Mouse (Mus musculus): ENCODE results near the gene Phip.
A peak's percentile ranks its signal among the peaks of the same experiment; 100 is the strongest.

The Phip gene

DNA sequence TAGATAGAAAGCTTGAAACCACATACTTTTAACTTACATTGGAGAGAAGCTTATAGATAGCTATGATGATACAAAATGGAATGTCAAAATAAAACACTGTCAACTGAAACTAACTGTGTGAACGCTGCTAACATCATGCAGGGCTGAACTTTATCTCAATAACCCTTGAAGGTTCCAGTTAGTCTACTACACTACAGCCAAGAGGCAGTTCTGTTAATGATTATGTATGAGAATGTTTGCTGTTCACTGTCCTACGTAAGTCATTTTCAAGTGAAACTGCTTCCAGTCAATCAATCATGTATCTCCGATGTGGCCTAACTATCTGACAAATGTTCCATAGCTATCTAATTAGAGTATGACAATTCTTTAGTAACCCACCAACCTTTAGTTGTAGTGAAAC lies 107.6 kb downstream of the Phip start:
- no peak for DNase-seq (ENCODE audit: low spot score in 2 of 2)

GRCm38 (mm10) chr9:82866121-82866520 lies 109.2 kb downstream of the Phip start:
- no peak for DNase-seq (ENCODE audit: low spot score in 2 of 2)

DNA sequence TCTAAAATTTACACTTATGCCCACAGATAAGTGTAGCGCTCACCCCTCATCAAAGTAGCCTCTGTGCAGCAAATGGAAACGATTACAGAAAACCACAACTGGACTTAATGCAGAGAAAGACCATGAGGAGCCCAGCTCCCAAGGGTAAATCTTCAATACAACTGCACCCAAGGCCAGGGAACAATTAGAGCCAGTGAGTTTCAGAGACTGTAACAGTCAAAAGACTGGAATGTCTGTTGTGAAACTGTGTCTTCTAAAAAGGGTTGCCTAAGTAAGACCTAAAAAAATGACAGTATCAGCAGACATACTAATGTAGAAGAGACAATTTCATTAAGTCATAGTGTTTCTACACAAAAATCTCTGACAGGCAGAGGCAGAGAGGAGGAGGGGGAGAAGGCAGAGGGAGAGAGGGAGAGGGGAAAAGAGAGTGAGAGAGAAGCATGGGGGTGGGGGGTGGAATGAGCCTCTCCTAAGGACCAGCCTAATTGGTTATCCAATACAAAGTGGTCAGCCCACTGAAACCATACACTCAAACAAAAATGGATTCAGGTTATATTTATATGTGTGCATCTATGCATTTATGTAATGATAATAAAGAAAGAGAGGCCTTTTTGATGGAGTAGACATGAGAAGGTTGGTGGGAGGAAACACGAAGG lies 113.4 kb downstream of the Phip start:
- DNase-seq (ENCODE audit: low spot score in 2 of 2), result no peak

DNA sequence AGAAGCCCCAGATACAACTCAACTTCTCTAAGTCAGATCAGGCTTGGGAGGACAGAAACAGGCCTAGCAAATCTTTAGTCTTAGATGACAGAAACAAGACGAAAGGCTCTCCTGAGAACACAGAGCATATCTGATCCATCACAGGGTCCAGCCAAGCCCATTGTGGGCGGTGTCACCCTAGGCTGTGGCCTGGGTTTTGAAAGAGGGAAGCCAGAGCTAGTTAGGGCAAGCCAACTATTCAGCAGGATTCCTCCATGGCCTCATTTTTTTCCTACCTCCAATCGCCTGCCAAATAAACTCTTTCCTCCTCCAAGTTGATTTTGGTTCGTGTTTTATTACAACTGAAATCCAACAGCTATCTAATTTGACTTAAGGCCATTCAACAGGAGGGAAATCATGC lies 114.0 kb downstream of the Phip start:
- no peak for DNase-seq (ENCODE audit: low spot score in 2 of 2)

- DNase-seq (ENCODE audit: low spot score in 2 of 2), result no peak
These were observed 114.5 kb downstream of the Phip start for GRCm38 (mm10) chr9:82860805-82861204.

GRCm38 (mm10) chr9:82856241-82856640 lies 119.1 kb downstream of the Phip start:
- DNase-seq (ENCODE audit: low spot score in 2 of 2), result no peak

DNA sequence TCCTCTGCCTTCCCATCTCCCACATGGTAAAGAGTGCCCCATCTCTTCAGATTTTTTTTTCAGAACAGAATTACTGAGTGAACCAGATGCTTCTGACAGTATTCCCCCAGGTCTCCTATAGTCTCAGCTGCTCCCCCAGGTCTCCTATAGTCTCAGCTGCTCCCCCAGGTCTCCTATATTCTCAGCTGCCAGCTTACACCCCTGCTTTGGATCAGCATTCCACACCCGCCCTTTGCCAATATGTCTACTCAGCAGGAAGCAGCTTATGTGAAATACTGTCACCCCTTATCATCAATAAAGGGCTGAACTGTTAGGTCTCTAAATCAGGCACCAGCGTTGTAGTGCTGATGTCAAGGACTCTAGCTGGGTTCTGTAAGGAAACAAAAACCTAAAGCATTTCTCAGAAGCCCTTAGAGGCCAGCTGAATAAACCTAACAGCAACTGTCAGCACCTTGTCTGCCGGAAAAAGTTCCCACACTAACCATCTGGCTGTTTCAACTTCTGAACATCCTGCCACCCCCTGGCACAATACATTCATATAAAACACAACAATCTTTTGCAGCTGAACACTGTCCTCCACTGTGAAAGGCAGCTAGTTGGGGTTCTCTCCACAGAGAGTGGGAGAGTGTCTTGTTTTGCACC lies 120.2 kb downstream of the Phip start:
- no peak for DNase-seq (ENCODE audit: low spot score in 2 of 2)

- no peak for DNase-seq (ENCODE audit: low spot score in 2 of 2)
These were observed 121.3 kb downstream of the Phip start for GRCm38 (mm10) chr9:82854040-82854439.

- no peak for DNase-seq (ENCODE audit: low spot score in 2 of 2)
These were observed 132.6 kb downstream of the Phip start for GRCm38 (mm10) chr9:82842671-82843070.

GRCm38 (mm10) chr9:82835921-82836320 lies 139.4 kb downstream of the Phip start:
- no peak for DNase-seq (ENCODE audit: low spot score in 2 of 2)

DNA sequence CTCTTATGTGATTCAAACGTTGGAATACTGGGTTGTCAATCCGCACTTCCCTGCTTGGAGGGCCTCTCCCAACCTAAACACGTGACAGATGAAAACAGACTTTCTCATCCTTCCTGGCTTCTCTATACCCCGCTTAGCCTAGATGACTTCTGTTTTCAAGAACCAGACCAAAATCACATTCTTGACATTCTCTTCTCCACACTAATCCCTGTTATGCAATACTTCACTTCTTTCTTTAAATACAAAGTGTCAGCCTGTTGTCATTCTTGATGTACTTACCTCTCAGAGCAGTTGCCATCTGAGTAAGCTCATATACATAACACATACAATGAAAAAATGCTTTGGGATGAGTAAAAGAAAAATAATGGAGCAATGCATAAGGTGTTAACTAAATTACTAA lies 143.4 kb downstream of the Phip start:
- no peak for DNase-seq (ENCODE audit: low spot score in 2 of 2)

DNA sequence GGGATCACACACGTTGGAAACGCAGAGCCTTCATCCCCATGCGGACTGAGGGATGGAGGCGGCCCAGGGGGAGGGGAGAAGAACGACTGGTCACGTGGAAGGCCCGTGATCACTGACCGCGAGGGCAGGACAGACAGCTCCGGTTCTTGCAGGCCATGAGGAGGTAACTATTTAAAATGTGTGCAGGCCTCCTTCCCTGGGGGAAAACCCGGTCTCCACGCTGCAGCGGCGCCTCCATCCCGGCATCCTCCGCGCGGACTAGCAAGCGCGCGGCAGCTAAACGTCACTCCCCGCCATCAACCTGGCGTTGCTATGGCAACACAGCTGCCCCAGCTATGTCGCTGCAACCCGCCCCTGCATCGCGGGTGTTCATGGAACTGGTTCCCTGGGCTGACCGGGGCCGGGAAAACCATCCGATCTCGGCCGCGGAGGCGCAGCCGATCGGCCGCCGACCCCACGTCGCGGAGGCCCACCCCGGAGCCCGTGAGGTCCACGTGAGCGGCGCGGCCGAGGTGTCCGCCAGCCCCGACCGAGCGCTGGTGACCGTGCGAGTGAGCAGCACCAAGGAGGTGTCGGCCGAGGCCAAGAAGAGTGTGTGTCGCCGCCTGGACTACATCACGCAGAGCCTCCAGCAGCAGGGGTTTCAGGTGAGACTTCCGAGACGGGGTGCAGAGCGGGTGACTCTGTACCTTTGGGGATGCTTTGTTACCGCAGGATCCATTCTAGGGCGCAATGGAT lies 145.5 kb downstream of the Phip start:
- peak; percentile 67 to 86 for DNase-seq (ENCODE audit: low spot score in 2 of 2)

DNA sequence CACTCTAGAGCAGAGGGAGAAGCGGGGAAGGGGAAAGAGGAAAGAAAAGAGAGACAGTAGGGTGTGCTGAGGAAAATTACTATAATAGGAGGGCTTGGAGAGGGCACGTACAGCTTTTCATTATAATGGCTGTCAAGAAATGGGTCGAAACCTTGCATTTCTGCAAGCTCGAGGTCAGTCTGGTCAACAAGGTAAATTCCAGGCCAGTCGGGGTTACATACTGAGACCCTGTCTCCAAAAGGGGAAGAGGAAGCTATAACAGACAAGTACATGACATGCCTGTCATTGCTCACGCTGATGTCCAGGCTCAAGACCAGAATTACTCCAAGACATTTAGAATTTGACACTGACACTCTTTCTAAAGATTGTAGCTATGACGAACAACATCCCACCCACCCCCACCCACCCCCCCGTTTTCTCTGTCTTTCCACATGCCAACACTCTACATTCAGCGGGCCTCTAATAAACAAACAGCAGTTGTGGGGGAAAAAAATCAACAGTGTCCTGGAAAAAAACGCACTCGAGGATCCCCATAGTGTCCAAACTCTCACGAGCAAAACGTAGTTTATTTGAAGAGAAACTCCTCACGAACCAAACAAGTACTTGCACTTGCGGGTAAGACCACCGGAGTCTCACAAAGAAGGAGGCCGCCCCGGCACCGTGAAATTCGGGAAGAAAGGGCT lies 146.2 kb downstream of the Phip start, which contains the start of gene Irak1bp1:
Gene Irak1bp1 (plus strand): TSS at position 534 of the 683 bp plus-strand sequence.
- DNase-seq (ENCODE audit: low spot score in 2 of 2), result no peak

GRCm38 (mm10) chr9:82826426-82826825 lies 148.9 kb downstream of the Phip start:
- DNase-seq (ENCODE audit: low spot score in 2 of 2), result no peak
